Mouse (Mus musculus) erythroblast, embryonic 14.5 days (primary cell): ENCODE measurements at regions not wholly inside any gene's neighbourhood (a gene's known extent, or its start where the extent isn't known, plus 50 kb on each side); places are given as distances from the start of the nearest gene placed in this dataset.

Experiments
- GATA1 ChIP-seq: IDR thresholded peaks from 2 replicates; pipeline ENCODE4 v1.6.1; 2012; ENCODE audit warnings: low read length, inconsistent platforms, mixed read lengths
- TAL1 ChIP-seq: IDR thresholded peaks from 3 replicates; pipeline ENCODE4 v1.6.1; 2012; ENCODE audit warnings: low read length, inconsistent platforms, mixed read lengths

- TF ChIP-seq TAL1, result no peak
- no peak for TF ChIP-seq GATA1
Measured at GRCm38 (mm10) chr1:157707256-157707655, 200.7 kb downstream of the Sec16b start.
